Mouse (Mus musculus) brown adipose tissue, adult 24 weeks (tissue): ENCODE data around the gene Sap30bp. TPM values are rescaled to one million over a fixed set of nuclear protein-coding genes. Genes with fewer than 3 reads are reported as not detected.

ENCODE experiments used
- H3K27ac ChIP-seq: fragments of 200-500 bp; replicated peaks from 2 replicates; pipeline ENCODE4 v1.5.1; 2012; ENCODE audit warnings: low read depth, mild to moderate bottlenecking, low read length
- H3K4me1 ChIP-seq: fragments of 200-500 bp; 2 replicates; pipeline ENCODE4 v1.6.1; 2012; ENCODE audit warnings: low read length, mixed read lengths; ENCODE audit not compliant: control insufficient read depth, insufficient read depth, insufficient read length
- H3K4me3 ChIP-seq: fragments of 200-500 bp; 2 replicates; pipeline ENCODE4 v1.5.1; 2012; ENCODE audit warnings: low read depth, mild to moderate bottlenecking, low read length, moderate library complexity; ENCODE audit not compliant: insufficient read depth
- polyA plus RNA-seq: library from polyadenylated mRNA; stranded (reverse); fragments of >200 nt; gene quantifications from 2 replicates; pipeline ENCODE4 v1.2.4, GENCODE M21; 2012; ENCODE audit not compliant: missing spikeins, insufficient read depth, insufficient read length

The Sap30bp gene
- polyA plus RNA-seq, 1 experiment = 12.0 TPM

DNA sequence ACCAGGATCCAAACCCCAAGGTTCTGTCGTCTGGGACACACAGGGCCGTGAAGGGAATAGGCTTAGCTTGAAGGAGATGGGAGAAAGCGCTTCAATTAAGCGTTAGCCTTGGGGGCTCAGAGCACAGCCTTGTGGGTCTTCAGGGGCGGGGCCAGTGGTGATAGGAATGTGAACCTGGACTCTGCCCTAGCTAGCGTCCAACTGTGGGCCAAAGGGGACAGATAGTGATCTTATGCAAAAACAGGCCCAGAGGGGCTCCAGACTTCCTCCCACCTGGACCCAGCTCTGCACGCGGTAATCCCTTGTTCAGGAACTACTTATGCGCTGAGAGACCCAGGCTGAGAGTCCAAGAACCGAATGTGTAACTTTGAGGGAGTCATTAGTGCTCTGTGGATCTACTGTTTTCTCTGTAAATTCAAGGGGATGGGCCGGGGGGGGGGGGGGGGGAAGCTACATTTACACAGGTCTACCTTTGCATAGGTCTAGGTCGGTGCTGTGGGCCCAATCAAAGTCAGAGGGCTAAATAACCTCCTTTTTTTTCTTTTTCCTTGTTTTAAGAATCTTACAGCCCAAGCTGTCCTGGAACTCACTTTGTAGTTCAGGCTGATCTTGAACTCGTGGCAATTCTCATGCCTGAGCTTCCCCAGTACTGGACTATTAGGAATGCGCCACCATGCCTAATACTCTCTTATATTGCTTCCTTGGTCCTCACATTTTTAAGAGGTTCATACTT is 78.6 kb downstream of the Sap30bp start:
- Histone ChIP-seq H3K4me1 (no peaks in the 10 kb centered on the region), H3K27ac (no peak overlapping the region), H3K4me3 (peak overlapping the region; percentile 63)

DNA sequence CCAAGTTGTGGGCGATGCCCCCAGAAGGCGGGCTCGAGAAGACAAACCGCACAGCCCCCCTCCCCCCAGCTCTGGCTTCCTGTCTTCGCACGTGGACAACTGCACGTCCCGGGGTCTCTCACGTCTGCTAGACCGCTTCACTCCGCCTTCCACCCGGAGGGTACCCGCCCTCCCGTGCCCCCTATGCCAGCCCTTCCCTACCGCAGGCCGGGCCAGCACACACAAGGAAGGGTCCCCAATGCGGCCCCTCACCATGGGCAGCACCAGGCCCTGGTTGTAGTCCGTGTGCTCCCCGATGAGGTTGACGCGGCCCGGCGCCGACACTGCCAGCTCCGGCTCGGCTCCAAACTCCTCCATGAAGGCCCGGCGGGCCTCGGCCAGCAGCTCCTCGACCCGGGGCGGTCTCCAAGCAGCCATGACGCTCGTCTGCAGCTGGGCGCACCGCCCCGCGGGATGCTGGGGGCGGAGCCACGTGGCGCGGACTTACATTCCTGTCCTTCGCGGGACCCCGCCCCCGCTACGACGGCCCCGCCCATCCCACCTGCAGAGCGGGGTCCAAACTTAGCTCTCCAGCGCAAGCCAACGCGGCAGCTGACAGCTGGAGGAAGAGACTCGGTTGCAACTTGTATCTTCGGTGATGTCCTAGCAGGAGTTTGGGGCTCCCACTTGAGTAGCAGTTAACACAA is 79.3 kb downstream of the Sap30bp start, which contains the start of gene Galk1:
TSS of gene Galk1 (minus strand) at position 458 of the 686 bp plus-strand sequence.
- Histone ChIP-seq H3K27ac (no peak within 1 kb of the TSS), H3K4me1 (no peaks in the 10 kb centered on the region), H3K4me3 (peak within 1 kb of the TSS; percentile 63)

DNA sequence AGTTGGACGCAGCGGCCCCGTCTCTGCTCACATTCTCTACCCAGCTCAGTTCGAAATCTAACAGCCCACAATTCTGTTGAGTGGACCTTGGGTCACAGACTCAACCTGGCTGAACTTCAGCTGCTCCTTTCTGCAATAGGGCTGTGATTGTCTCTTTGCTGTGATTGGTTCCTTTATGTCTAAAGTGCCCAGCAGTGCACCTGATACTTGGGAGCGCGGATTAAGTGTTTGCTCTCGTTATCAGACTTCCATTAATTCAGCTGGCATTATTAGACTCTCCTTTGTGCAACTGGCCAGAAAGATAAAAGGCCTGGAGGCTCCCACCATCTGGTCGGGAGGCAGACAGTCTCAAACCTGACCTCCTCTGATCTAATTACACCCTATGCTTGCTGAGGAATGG is 81.7 kb downstream of the Sap30bp start:
- Histone ChIP-seq H3K27ac (no peak overlapping the region), H3K4me1 (no peaks in the 10 kb centered on the region), H3K4me3 (no peak overlapping the region)

Other genes with a start within 250 kb of the Sap30bp start
- 29.1 and 32.4 TPM in 2 replicates for gene Grb2, start 224.7 kb upstream of the Sap30bp start, polyA plus RNA-seq
- gene Tmem94, start 167.8 kb upstream of the Sap30bp start, polyA plus RNA-seq = 18.0 and 23.0 TPM in 2 replicates
- 8.8 and 10.4 TPM in 2 replicates for gene Caskin2, start 119.6 kb upstream of the Sap30bp start, polyA plus RNA-seq
- 6.1 and 6.8 TPM in 2 replicates for gene Tsen54, start 118.6 kb upstream of the Sap30bp start, polyA plus RNA-seq
- 4.0 and 5.5 TPM in 2 replicates for gene Llgl2, start 109.2 kb upstream of the Sap30bp start, polyA plus RNA-seq
- not detected in 2 replicates for gene Myo15b, start 74.9 kb upstream of the Sap30bp start, polyA plus RNA-seq
- not detected in 2 replicates for gene Smim5, start 33.3 kb upstream of the Sap30bp start, polyA plus RNA-seq
- not detected in 2 replicates for gene Smim6, start 21.3 kb upstream of the Sap30bp start, polyA plus RNA-seq
- 4.2 and 5.3 TPM in 2 replicates for gene Recql5, start 195 bp downstream of the Sap30bp start, polyA plus RNA-seq
- gene Itgb4, start 41.4 kb downstream of the Sap30bp start, polyA plus RNA-seq = 1.5 and 2.2 TPM in 2 replicates
- gene Galk1, start 79.4 kb downstream of the Sap30bp start, polyA plus RNA-seq = 9.6 and 12.4 TPM in 2 replicates
- 85.7 and 112 TPM in 2 replicates for gene H3f3b, start 94.7 kb downstream of the Sap30bp start, polyA plus RNA-seq
- gene Unk, start 97.0 kb downstream of the Sap30bp start, polyA plus RNA-seq = 2.9 and 4.0 TPM in 2 replicates
- gene Unc13d, start 144.7 kb downstream of the Sap30bp start, polyA plus RNA-seq = not detected in 2 replicates
- 73.7 and 124 TPM in 2 replicates for gene Wbp2, start 153.7 kb downstream of the Sap30bp start, polyA plus RNA-seq
- 4.6 and 8.3 TPM in 2 replicates for gene Trim47, start 193.9 kb downstream of the Sap30bp start, polyA plus RNA-seq
- gene Trim65, start 197.8 kb downstream of the Sap30bp start, polyA plus RNA-seq = 5.9 and 8.3 TPM in 2 replicates
- gene Mrpl38, start 205.6 kb downstream of the Sap30bp start, polyA plus RNA-seq = 99.5 and 121 TPM in 2 replicates
- 3.8 and 5.3 TPM in 2 replicates for gene Fbf1, start 234.9 kb downstream of the Sap30bp start, polyA plus RNA-seq